ENCODE assay signal across 8 mouse cellular contexts in the genomic region with DNA sequence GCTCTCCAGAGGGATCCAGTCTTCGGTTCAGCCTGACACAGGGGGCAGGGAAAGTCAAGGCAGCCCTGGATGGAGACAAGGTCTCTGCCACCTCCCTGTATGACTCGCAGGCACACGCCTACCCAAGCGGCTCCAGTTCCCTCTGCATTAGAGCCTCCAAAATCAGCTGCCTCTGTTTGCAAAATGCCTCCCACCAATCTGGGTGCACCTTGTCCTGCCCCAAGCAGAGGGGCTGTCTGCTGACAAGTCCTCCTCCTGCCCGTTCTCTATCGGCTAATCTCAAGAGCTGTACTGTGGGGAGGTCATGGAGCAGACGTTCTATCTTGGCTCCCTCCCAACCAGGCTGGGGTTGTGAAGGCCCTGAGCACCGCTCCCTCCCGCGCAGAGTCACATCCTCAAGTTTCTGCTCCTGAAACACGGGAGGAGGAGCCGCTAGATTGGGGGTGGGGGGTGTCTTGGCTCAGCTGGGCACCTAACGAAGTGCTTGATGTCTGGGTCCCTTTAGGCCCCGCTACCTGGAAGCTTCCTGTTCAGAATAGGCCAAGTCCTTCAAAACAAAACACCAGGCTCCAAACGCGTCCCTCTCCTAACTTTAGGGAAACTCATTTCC. TPM values are rescaled to one million over a fixed set of nuclear protein-coding genes. Genes with fewer than 3 reads are reported as not detected.
DNase-seq lines count a peak whose midpoint lies in the region; ATAC-seq and TF ChIP-seq lines count a peak whose summit lies in the region.

No protein-coding gene starts in this region.

- peaks cover 18% of the 10 kb centered on the region for H3K79me2 ChIP-seq in liver, adult 2 months (ENCODE audit: control insufficient read depth, insufficient read depth, low read length)
- H3K79me2 ChIP-seq in myocyte (ENCODE audit: control insufficient read depth, insufficient read depth): peaks cover 23% of the 10 kb centered on the region

- H3K27me3 ChIP-seq in forebrain, embryonic 14.5 days (replicated peaks; ENCODE audit: control insufficient read depth, insufficient read depth, low read length): no peaks in the 10 kb centered on the region
- no peaks in the 10 kb centered on the region for H3K27me3 ChIP-seq in liver, adult 2 months (ENCODE audit: control insufficient read depth, insufficient read depth, low read length)
- H3K27me3 ChIP-seq in myocyte (ENCODE audit: control insufficient read depth, insufficient read depth, insufficient read length): no peaks in the 10 kb centered on the region

- H3K4me3 ChIP-seq in brown adipose tissue, adult 24 weeks (ENCODE audit: insufficient read depth, low read depth, low read length): peak overlapping the region; percentile 99
- peak overlapping the region; percentile 98 for H3K4me3 ChIP-seq in forebrain, embryonic 14.5 days (ENCODE audit: low read depth, low read length)
- peak overlapping the region; percentile 99 for H3K4me3 ChIP-seq in liver, adult 2 months (ENCODE audit: insufficient read depth, low read depth, low read length)
- peak overlapping the region; percentile 56 for H3K4me3 ChIP-seq in myocyte

- no peak for TF ChIP-seq POLR2A in liver, adult 2 months (IDR thresholded peaks at IDR 0.05; ENCODE audit: extremely low read depth, insufficient read depth, low read length)
- TF ChIP-seq POLR2A in myocyte (IDR thresholded peaks at IDR 0.05; ENCODE audit: insufficient read length, low read depth): no peak

- peak overlapping the region; percentile 45 for H3K27ac ChIP-seq in brown adipose tissue, adult 24 weeks (replicated peaks; ENCODE audit: low read depth, low read length)
- H3K27ac ChIP-seq in forebrain, embryonic 14.5 days (ENCODE audit: low read depth, low read length): peak overlapping the region; percentile 18; the same call in 1 of the 2 replicates
- H3K27ac ChIP-seq in liver, adult 2 months (replicated peaks; ENCODE audit: insufficient read depth, low read depth, low read length): no peak overlapping the region

- H3K9me3 ChIP-seq in forebrain, embryonic 14.5 days (replicated peaks; ENCODE audit: control insufficient read depth, low read length): no peaks in the 10 kb centered on the region

- peak; percentile 4; the same call in 1 of the 2 replicates for ATAC-seq in forebrain, embryonic 14.5 days
- ATAC-seq in inflammation-experienced regulatory T-cells, adult 6 months: peak; percentile 10
- ATAC-seq in monocyte, adult 5-6 weeks (replicated peaks; ENCODE audit: insufficient number of reproducible peaks, low FRiP score, low TSS enrichment, poor library complexity, severe bottlenecking): no peak

- DNase-seq in urinary bladder, postnatal 14 days (ENCODE audit: low spot score): peak; percentile 38
- no peak for DNase-seq in urinary bladder, postnatal 10 days (ENCODE audit: low spot score)
- DNase-seq in forebrain, embryonic 14.5 days (ENCODE audit: low spot score): peak; percentile 19
- DNase-seq in liver, adult 2 months (ENCODE audit: extremely low read depth, low read depth, low spot score): peak; percentile 38

- TF ChIP-seq CTCF in liver, adult 2 months (IDR thresholded peaks at IDR 0.05; ENCODE audit: low read depth, low read length): no peak

- H3K4me2 ChIP-seq in forebrain, embryonic 14.5 days (ENCODE audit: low read length): peak overlapping the region; percentile 89
- H3K4me2 ChIP-seq in myocyte (ENCODE audit: low read depth): peak overlapping the region; percentile 73

- peaks cover 39% of the 10 kb centered on the region for H3K36me3 ChIP-seq in forebrain, embryonic 14.5 days (ENCODE audit: control insufficient read depth, insufficient read depth, low read length)
- peaks cover 4% of the 10 kb centered on the region; the same call in 1 of the 2 replicates for H3K36me3 ChIP-seq in liver, adult 2 months (ENCODE audit: control insufficient read depth, insufficient read depth, low read length)
- H3K36me3 ChIP-seq in myocyte (ENCODE audit: control insufficient read depth, insufficient read depth): peaks cover 9% of the 10 kb centered on the region

- H3ac ChIP-seq in myocyte (ENCODE audit: control insufficient read depth, insufficient read length): peak overlapping the region; percentile 95

- no peaks in the 10 kb centered on the region; the same call in 1 of the 2 replicates for H3K4me1 ChIP-seq in brown adipose tissue, adult 24 weeks (ENCODE audit: control insufficient read depth, insufficient read depth, insufficient read length, low read length)
- H3K4me1 ChIP-seq in forebrain, embryonic 14.5 days (ENCODE audit: control insufficient read depth, insufficient read depth, low read length): peaks cover 9% of the 10 kb centered on the region; the same call in 1 of the 2 replicates
- H3K4me1 ChIP-seq in liver, adult 2 months (ENCODE audit: control insufficient read depth, insufficient read depth, low read length): peaks cover 11% of the 10 kb centered on the region

- peak overlapping the region; percentile 96 for H3K9ac ChIP-seq in forebrain, embryonic 14.5 days (ENCODE audit: low read length)
- peak overlapping the region; percentile 100 for H3K9ac ChIP-seq in liver, adult 2 months (ENCODE audit: low read depth, low read length)

- WGBS in forebrain, embryonic 14.5 days: 17% methylated on average over 16 of the region's 16 CpGs
- WGBS in liver, adult 2 months: 3% methylated on average over 16 of the region's 16 CpGs

TF ChIP-seq in myocyte, 11 proteins besides CTCF, POLR2A, EP300 and RAD21 (continues in another document):
- TF ChIP-seq USF1 (IDR thresholded peaks at IDR 0.05; ENCODE audit: low read depth) (no peak), SRF (IDR thresholded peaks at IDR 0.05; ENCODE audit: control insufficient read depth, insufficient read length, low read depth) (no peak), POLR2AphosphoS2 (IDR thresholded peaks at IDR 0.05; ENCODE audit: insufficient read length, low read depth) (no peak), MYOG (IDR thresholded peaks at IDR 0.05; ENCODE audit: control insufficient read depth in 1 of 3, insufficient read depth in 1 of 3, insufficient read length in 2 of 3, low read depth in 2 of 3) (no peak), E2F4 (IDR thresholded peaks at IDR 0.05; ENCODE audit: insufficient read depth) (no peak), CEBPB (IDR thresholded peaks at IDR 0.05; ENCODE audit: insufficient read depth, poor library complexity, severe bottlenecking) (no peak), TCF3 (IDR thresholded peaks at IDR 0.05; ENCODE audit: insufficient read length, low read depth) (no peak), MYOD1 (IDR thresholded peaks at IDR 0.05; ENCODE audit: control insufficient read depth in 1 of 3, insufficient read length in 2 of 3, low read depth in 2 of 3) (no peak), MAX (IDR thresholded peaks at IDR 0.05; ENCODE audit: low read depth) (no peak), TCF12 (IDR thresholded peaks at IDR 0.05; ENCODE audit: insufficient read depth, poor library complexity, severe bottlenecking) (no peak)

RNA-seq across cellular contexts. Expression of a gene that starts 0.8 kb away (rescaled TPM):
- polyA plus RNA-seq in brown adipose tissue, adult 24 weeks (2012; ENCODE audit: insufficient read depth, insufficient read length, missing spikeins): 19.0 and 28.7 TPM in 2 replicates
- 28.8 and 32.2 TPM in 2 replicates for polyA plus RNA-seq in forebrain, embryonic 14.5 days (2014; fragmentation: Nextera tagmentation; extraction: Ambion mirVana)
- polyA plus RNA-seq in inflammation-experienced regulatory T-cells, adult 6 months (2017; shearing (Covaris generic)): 10 to 100 TPM; 30.5 to 56.1 (median 31.2) TPM
- total RNA-seq in liver, adult 2 months (2014; rRNA removed): 5.3 and 6.8 TPM in 2 replicates
- 22.8 and 24.2 TPM in 2 replicates for polyA plus RNA-seq in liver, adult 2 months (2012; rRNA removed)
- 36.3 TPM for polyA plus RNA-seq in myocyte (2012; fragmentation: generic; extraction: Trizol)
- total RNA-seq in monocyte, adult 5-6 weeks (2017): 96.0 to 108 TPM (median 106 TPM) in 3 replicates

RNA-seq across cellular contexts. Expression of a gene that starts 0.9 kb away (rescaled TPM):
- polyA plus RNA-seq in brown adipose tissue, adult 24 weeks (2012; ENCODE audit: insufficient read depth, insufficient read length, missing spikeins): 13.8 and 15.1 TPM in 2 replicates
- polyA plus RNA-seq in forebrain, embryonic 14.5 days (2014; fragmentation: Nextera tagmentation; extraction: Ambion mirVana): 81.3 and 88.4 TPM in 2 replicates
- 10 to 100 TPM in 1 of 3 experiments, 1 to 10 TPM in 2; 8.1 to 12.5 (median 9.3) TPM for polyA plus RNA-seq in inflammation-experienced regulatory T-cells, adult 6 months (2017; shearing (Covaris generic))
- 7.0 and 13.5 TPM in 2 replicates for total RNA-seq in liver, adult 2 months (2014; rRNA removed)
- 21.1 and 27.0 TPM in 2 replicates for polyA plus RNA-seq in liver, adult 2 months (2012; rRNA removed)
- 31.5 TPM for polyA plus RNA-seq in myocyte (2012; fragmentation: generic; extraction: Trizol)
- 10.3 to 24.8 TPM (median 12.1 TPM) in 3 replicates for total RNA-seq in monocyte, adult 5-6 weeks (2017)

RNA-seq across cellular contexts. Expression of a gene that starts 14.5 kb away (rescaled TPM):
- polyA plus RNA-seq in brown adipose tissue, adult 24 weeks (2012; ENCODE audit: insufficient read depth, insufficient read length, missing spikeins): not detected in 2 replicates
- polyA plus RNA-seq in forebrain, embryonic 14.5 days (2014; fragmentation: Nextera tagmentation; extraction: Ambion mirVana): not detected in 2 replicates
- 10 to 100 TPM in 1 of 3 experiments, 1 to 10 TPM in 2; 2.6 to 13.9 (median 3.9) TPM for polyA plus RNA-seq in inflammation-experienced regulatory T-cells, adult 6 months (2017; shearing (Covaris generic))
- not detected in 2 replicates for total RNA-seq in liver, adult 2 months (2014; rRNA removed)
- polyA plus RNA-seq in liver, adult 2 months (2012; rRNA removed): 0.44 and 0.46 TPM in 2 replicates
- 1.3 TPM for polyA plus RNA-seq in myocyte (2012; fragmentation: generic; extraction: Trizol)
- 1.6 TPM in 1 of 3 replicates, not detected in the others for total RNA-seq in monocyte, adult 5-6 weeks (2017)

RNA-seq across cellular contexts. Expression of a gene that starts 31.8 kb away (rescaled TPM):
- 10.0 and 16.3 TPM in 2 replicates for polyA plus RNA-seq in brown adipose tissue, adult 24 weeks (2012; ENCODE audit: insufficient read depth, insufficient read length, missing spikeins)
- 41.8 and 51.9 TPM in 2 replicates for polyA plus RNA-seq in forebrain, embryonic 14.5 days (2014; fragmentation: Nextera tagmentation; extraction: Ambion mirVana)
- polyA plus RNA-seq in inflammation-experienced regulatory T-cells, adult 6 months (2017; shearing (Covaris generic)): 10 to 100 TPM in 2 of 3 experiments, 1 to 10 TPM in 1; 6.6 to 15.3 (median 12.7) TPM
- 15.3 and 20.9 TPM in 2 replicates for total RNA-seq in liver, adult 2 months (2014; rRNA removed)
- 68.7 and 71.4 TPM in 2 replicates for polyA plus RNA-seq in liver, adult 2 months (2012; rRNA removed)
- 85.3 TPM for polyA plus RNA-seq in myocyte (2012; fragmentation: generic; extraction: Trizol)
- 4.5 to 9.2 TPM (median 8.8 TPM) in 3 replicates for total RNA-seq in monocyte, adult 5-6 weeks (2017)

RNA-seq across cellular contexts. Expression of a gene that starts 42.3 kb away (rescaled TPM):
- polyA plus RNA-seq in brown adipose tissue, adult 24 weeks (2012; ENCODE audit: insufficient read depth, insufficient read length, missing spikeins): 15.3 and 16.5 TPM in 2 replicates
- 33.5 and 39.3 TPM in 2 replicates for polyA plus RNA-seq in forebrain, embryonic 14.5 days (2014; fragmentation: Nextera tagmentation; extraction: Ambion mirVana)
- 100 to 1,000 TPM; 664 to 875 (median 733) TPM for polyA plus RNA-seq in inflammation-experienced regulatory T-cells, adult 6 months (2017; shearing (Covaris generic))
- total RNA-seq in liver, adult 2 months (2014; rRNA removed): 13.9 and 23.4 TPM in 2 replicates
- 24.4 and 34.2 TPM in 2 replicates for polyA plus RNA-seq in liver, adult 2 months (2012; rRNA removed)
- not detected for polyA plus RNA-seq in myocyte (2012; fragmentation: generic; extraction: Trizol)
- total RNA-seq in monocyte, adult 5-6 weeks (2017): 340 to 389 TPM (median 367 TPM) in 3 replicates
